Mouse (Mus musculus): ENCODE results near the gene Bex4.
"Not testable (repeated sequence)": the region's sequence is repeated elsewhere in the genome, so short reads cannot be mapped to it uniquely, and the experiment has no call there.

The Bex4 gene

DNA sequence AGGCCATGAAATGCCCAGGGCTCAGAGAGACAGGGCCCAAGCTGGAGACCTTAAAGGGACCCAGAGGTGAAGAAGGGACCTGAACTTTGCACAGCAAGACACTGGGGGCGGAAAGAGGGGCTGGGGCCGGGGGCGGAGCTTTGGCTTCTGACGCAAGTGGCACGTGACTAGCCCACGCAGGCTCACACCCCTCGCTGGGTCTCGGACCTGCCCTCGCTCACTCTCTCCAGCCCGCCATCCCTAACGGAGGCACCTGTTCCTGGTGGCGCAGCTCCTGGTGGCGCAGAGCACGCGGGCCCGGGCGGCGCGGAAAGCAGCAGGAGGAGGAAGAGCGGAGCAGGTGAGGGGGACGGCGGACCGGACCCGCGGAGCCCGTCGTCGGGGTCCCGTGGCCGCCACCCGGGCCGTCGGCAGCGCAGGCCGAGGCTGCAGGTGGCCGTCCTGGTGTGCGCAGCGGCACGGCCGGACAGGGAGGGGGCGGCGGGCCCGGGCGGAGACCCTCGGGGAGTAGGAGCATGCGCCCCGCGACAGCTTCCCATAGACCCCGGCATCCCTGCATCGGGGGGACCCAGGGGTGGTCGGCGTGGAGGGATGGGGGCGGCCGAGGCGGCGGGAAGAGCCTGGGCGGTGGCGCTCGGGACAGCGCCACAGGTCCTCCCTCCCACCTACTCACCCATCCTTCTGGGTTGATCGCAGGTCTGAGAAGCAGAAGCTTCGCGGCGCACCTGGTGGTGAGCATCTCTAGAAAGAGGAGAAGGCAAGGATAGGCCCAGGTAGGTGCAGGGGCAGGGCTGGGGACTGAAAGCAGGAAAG, at the start of gene Bex4:
TSS of gene Bex4 (plus strand) at position 170 of the 813 bp plus-strand sequence.
- not testable (repeated sequence) for DNase-seq (ENCODE audit: low spot score in 2 of 2)

DNA sequence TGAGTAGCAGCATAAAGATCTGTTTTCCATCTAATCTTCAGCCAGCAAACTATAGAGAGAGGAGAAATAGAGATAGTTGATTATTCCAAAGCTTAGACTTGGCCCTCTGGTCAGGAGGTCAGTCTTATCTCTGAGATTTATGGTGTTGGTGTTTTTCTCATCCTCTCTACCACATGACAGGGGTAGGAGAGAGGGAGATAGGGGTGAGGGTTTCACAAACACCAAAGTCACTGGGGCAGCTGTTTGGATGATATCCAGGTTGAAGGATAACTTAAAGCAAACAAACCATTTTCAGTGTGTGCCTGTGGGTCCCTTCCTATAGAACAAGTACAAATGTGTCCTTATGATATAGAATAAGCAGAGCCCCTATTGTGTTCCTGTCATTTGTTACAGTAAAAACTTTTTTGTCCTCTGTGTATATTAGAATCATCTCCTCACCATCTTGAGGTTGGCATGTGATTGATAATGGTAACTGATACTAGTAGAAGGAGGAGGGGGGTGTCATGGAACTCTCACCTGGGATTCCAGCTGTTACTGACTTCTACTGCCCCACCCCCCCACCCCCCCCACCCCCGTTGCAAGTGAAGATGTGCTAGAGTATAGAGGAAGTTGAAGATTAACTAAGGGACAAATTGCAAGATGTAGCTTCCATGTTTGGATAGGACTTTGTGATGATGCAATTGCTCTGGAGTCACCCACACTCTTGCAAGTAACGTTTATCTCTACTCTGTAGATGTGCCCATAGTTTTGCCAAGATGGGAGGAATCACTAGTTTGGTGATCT, 46.1 kb upstream of the Bex4 start:
- DNase-seq (ENCODE audit: low spot score in 2 of 2), result no peak

DNA sequence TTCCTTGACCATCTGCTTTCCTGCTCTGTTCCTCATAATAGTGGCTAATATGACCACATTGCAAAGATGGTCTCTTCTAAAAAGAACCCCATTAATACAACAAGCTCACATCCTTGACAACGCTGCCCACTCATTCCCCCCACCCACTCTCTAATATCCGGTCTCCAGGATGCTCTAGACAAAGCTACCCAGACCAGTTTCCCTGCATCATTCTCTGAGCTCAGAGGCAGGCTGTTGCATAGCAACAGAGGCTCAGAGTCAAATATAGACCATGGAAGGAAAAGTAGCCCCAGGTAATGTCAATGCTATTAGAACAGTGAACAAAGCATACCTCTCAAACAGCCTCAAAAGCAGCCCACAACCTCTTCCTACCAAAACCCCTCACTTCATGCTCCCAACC, 44.4 kb upstream of the Bex4 start:
- peak; percentile 31 to 47 for DNase-seq (ENCODE audit: low spot score in 2 of 2)

DNA sequence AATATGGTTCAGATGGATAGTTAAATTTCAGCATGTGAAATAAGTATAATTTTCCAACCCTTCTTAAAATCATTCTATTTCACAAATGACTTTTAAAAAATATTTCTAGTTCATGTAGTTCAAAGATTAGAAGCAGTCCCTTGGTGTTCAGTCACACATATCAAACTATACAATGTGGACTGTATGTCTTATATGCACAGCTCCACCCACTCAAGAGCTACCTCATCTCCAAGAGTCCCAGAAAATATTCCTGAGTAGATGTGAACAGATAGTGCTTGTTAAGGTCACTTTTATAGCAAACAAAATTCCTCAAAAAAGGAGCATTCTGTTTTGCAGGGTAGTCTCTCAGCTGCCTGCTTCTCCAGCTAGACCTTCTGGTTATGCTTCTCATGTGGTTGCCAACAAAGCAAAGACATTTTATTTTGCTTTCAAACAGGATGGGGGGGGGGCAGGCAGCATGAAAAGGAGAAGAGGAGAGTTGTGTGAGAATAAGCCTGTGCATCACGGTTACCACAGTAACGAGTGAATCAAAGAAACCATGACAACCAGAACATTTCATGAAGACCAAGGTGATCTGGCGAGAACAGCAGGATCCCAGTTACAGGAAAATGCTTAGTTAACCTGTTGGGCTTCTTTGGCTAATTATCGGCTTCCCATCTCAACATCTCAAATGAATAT, 34.6 kb upstream of the Bex4 start:
- DNase-seq (ENCODE audit: low spot score in 2 of 2), result peak; percentile 6 to 23

DNA sequence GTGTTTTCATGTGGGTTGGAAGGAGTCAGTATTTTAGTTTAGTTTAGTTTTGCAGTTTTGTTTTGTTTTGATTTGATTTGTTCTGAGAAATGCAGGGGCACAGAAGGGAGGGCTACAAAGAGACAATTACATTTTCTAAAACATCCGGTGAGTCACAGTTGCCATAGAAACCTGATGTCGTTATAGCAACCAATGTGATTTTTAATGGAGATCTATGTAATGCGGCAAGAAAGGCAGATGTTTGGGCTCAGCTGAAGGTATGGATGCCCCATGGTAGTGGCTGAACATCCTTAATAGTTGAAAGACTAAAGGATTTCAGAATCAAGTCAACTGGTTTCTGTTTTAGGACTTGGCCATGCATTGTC, 34.1 kb upstream of the Bex4 start:
- peak in 1 of 2 experiments; percentile 11 for DNase-seq (ENCODE audit: low spot score in 2 of 2)

DNA sequence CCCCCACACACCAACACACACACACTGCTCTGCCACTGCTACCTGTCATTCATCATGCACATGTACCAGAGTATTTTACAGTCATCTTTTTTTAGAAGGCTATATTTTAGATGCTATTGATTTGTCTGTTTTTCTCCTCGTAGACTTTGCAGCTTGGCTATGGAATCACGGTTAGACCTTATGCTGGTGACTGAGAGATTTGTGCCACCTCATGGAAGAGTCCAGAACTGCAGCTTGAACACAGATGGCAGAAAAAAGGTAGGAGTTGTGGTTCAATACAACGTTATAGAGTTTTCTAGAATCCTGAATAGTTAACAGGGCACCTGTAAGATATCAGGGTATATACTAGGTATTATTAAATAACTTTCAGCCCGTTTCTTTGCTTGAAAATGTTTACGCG, 30.9 kb upstream of the Bex4 start:
- peak; percentile 74 to 77 for DNase-seq (ENCODE audit: low spot score in 2 of 2)

DNA sequence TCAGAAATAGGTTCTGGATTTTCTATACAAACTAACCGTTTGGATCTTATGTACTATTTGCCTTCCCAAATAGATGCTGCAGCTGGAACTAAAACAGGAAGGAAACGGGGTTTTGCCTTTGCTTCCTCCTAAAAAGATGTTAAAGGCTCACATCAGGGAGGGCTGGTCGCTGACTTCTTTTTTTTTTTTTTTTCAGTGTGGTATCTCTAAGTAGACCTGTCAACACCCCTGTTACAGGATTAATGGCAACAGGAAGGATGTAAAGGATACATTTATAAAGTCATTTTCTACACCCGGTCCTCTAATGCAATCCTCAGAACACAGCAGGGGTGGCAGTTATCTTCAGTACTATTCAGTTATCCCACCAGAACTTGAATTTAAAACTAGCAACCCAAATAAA, 23.8 kb upstream of the Bex4 start:
- no peak for DNase-seq (ENCODE audit: low spot score in 2 of 2)

DNA sequence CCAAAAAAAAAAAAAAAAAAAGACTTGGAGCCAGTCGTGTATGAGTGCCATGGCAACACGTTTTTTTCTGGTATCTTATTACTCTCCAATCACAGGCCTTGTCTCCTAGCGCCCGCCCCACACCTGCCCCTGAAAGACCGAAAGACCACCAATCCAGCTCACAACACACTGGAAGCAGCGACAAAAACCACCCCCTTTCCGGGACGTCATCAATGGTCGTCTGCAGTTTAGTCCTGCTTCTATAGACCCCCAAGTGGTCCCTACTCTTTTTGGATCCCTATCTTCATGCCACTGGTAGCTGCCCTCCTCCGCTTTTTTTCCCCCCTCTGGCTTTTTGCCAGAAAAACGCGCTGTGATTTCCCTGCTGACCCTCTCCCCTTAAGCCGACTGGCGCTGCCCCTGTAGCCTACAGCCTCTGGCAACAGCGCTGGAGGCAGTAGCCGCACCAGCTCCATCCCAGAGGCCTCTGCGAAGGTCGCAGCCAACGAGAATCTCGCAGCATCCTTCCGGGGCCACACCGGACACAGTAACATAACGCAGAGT, 23.3 kb upstream of the Bex4 start:
- peak; percentile 66 to 75 for DNase-seq (ENCODE audit: low spot score in 2 of 2)

DNA sequence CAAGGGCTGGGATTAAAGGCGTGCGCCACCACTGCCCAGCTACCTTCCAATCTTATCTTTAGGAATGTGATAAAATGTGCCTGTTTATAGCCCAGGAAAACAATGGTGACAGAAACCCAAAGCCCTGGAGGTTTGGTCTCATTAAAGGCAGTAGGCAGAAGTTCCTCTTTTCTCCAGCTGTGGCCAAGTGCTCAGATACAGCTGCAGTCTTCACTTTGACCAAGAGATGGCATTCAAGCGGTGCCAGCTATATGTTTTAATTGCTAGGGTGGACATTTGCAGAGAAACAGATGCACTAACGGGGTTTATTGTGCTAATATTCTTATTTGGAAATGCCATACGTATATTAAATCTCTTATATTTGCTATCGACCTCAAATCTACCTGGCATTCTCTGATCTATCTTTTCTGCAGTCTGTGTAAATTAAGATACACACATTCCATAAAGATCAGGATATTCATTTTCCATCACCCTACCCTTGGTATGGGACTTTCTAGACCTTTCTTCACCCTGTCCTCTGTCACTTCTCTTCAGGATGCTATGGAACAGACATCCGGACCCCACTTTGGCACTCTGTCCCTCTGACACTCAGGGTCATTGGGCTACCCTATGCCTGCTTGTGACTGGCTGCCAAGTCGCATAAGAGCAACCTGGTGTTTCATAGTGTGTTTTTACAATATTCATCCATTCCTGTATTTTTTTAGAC, 11.6 kb upstream of the Bex4 start:
- no peak for DNase-seq (ENCODE audit: low spot score in 2 of 2)

DNA sequence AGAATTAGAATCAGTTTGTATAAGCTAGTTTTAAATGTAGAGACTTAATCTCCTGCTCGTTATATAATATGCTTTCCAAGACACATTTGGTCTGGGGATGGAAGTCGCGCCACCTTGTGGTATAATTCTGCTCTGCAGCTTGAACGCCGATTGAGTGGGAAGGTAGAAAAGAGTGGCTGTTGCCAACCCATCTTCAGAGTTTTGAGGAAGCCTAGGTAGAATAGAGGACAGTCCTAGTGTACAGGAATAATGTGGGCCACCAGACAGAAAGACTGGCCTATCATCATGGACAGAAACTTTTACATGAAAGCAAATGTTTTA, 11.1 kb upstream of the Bex4 start:
- peak; percentile 61 to 72 for DNase-seq (ENCODE audit: low spot score in 2 of 2)

DNA sequence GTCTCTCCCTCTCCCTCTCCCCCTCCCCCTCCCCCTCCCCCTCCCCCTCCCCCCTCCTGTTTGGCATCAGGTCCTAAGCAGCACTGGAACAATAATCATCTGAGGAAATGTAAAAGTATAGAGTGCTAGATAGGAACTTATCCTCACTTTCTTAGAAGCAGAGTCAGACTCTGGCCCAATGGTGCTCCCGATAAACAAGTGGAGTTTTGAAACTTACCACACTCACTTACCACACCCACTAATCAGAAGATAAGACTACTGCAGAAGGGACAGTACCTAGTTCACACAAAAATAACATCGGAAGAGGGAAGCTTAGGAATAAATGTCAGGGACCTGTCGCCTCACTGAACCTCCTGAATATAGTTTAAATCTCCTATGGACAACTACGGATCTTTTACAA, 3.2 kb upstream of the Bex4 start:
- no peak for DNase-seq (ENCODE audit: low spot score in 2 of 2)

DNA sequence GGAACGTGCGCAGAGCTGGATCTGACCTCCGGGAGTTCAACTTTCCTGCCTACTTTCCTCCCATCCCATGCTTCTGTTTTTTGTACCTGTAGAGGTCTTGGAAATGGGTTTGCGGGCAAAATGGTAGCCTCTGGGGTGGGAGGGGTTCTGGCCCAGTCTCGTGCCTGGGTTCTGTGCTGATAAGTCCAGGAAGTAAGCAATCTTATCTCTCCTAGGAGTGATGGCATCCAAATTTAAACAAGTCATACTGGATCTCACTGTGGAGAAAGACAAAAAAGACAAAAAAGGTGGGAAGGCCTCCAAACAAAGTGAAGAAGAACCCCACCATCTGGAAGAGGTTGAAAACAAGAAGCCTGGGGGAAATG, 826 bp downstream of the Bex4 start:
- not testable (repeated sequence) for DNase-seq (ENCODE audit: low spot score in 2 of 2)

DNA sequence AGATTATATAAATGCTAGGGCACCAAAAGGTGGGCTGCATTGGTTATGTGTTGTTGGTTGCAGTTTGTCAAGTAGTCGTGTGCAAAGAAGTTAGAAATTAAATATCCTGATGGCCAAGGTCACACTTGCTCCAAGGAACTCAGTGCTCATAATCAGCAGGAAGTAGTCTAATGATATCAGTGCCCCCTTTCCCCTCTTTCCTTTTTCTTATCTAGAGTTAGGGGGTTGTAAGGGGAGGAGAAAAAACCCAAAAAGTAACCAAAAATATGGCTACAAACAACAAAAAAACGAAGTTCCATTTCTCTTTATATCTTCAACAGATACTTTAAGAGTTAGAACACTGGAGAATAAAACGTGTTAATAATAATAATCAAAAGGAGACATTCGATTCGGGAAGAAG, 2.6 kb downstream of the Bex4 start:
- no peak for DNase-seq (ENCODE audit: low spot score in 2 of 2)

DNA sequence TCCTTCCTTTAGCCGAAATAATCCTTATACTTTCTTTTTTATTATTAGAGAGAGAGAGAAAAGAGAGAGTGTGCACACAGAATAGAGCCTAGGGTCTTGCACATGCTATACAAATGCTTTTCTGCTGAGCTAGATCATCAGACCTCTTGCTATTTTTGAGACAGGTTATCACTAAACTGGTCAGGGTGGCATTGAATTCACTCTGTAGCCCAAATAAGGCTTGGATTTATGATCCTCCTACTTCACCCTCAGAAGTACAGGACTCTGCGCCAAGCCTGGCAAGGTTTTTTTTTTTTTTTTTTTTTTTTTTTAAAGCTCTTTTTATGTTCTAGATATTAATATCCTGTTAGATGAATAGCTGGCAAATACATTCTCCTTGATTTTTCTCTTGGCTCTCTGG, 4.9 kb downstream of the Bex4 start:
- no peak for DNase-seq (ENCODE audit: low spot score in 2 of 2)

DNA sequence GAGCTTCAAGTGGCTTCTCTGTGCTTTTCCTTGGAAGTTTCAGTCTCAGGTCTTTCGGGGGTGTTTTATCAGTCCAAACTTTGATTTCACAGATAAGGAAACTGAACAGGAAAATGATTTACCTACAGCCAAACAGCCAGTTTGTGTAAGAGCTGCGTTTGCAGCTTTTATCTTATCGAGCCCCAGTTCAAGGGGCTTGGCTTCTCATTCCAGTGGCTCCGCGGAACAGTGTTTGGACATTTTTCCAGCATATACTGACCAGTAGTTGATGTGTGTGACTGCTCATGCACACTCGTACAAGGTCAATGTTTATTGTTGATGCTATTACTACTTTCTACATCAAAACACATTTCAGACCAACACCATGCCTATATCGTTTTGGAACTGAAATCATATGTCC, 5.4 kb downstream of the Bex4 start:
- DNase-seq (ENCODE audit: low spot score in 2 of 2), result no peak

DNA sequence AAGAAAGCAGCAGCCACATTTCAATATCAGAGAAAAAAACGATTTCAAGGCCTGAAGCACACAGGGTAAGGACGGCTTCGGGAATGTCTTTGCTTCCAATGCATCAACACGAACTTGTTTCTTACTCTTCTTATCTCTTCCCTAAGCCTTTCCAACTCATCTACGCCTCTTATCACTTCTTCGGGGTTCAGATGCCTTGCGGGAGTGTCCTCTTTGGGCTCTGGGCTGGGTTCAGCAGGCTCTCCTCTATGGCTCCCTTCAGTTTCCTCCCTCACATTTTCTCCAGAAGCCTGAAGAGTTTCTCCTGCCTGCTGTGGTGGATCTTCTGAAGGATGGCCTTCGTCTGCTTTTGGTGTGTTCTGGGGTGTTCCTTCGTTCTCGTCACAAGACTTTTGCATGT, 31.8 kb downstream of the Bex4 start:
- DNase-seq (ENCODE audit: low spot score in 2 of 2), result no peak

DNA sequence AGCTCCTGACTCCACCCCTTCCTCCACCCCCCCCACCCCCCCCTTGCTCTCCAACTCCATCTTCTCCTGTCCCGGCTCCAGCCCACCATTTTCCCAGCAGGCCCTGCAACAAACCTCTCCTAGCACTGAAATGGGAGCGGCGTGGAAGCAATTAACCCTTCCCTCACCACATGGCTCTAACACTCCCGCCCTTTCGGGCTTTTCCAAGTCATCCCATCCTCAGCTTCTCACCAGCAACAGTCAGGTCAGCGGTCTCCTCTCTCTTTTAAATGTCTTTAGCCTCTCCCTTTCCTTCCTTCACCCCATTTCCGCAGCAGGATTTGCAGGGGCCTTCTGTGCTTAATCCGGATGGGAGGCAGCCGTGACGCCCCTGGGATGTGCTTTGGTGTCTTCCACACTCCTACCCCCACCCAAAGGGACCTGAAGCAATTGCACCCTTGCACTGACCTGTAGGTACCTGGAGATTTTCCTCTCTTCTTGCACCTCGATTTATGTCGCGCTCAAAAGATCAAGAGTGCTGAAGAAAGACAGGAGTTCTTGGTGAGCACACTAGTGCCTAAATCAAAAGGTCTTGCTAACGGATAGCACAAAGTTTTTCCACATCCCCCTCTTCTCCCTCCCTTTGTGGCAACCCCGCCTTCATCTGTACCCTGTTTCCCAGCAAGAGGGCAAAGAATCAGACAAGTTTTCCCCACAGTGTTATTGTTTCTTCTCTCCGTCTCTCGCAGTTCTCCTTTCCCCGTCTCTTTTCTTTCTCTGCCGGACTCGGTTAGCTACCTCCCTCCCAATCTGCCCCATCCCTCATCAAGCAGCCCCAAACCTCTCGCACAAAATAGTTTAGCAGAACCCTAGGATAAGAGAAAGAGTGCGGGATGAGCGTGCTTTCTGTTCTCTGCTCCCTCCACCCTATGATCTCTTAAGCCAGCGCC, 32.7 kb downstream of the Bex4 start:
- peak; percentile 40 to 46 for DNase-seq (ENCODE audit: low spot score in 2 of 2)

DNA sequence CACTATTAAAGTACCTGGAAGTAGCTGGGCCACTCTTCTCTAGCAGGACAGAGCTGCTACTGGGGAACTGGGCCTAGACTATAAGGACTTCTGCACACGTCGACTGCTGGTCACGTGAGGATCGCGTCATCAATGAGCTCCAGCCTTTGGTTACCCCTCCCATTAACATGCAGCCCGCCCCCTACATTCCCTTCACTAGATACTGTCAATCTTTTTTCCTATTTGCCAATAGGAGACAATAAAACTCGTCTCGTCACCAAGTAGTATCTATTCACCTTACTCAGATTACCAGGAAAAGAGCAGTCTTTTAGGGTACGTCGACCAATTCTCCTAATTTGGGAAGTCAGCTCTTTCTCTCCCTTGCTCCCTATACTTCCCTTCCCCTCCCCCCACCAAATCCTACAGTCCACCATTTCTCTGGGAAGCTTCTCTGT, 33.3 kb downstream of the Bex4 start, which contains the start of gene Tceal8:
TSS of gene Tceal8 (minus strand) at position 225 of the 434 bp plus-strand sequence.
- DNase-seq (ENCODE audit: low spot score in 2 of 2), result peak; percentile 68 to 78

DNA sequence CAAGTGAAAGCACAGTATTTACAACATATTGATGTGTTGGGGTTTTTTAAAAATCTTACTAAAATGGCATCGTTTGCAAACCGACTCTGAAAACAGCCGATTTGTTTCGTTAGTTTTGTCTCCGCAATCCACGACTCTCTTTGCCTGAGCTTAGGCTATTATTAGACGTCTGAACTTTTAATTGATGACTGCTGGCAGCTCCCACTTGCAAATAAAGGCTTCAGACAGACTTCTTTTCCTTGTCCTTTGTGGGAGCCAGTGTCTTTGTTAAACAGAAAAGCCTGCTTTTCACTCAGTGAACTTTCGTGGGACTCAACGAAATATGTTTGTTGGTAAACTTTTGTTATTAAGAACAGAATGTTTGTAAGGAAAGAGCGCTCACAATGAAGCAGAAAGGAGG, 34.0 kb downstream of the Bex4 start:
- peak in 1 of 2 experiments; percentile 5 for DNase-seq (ENCODE audit: low spot score in 2 of 2)

DNA sequence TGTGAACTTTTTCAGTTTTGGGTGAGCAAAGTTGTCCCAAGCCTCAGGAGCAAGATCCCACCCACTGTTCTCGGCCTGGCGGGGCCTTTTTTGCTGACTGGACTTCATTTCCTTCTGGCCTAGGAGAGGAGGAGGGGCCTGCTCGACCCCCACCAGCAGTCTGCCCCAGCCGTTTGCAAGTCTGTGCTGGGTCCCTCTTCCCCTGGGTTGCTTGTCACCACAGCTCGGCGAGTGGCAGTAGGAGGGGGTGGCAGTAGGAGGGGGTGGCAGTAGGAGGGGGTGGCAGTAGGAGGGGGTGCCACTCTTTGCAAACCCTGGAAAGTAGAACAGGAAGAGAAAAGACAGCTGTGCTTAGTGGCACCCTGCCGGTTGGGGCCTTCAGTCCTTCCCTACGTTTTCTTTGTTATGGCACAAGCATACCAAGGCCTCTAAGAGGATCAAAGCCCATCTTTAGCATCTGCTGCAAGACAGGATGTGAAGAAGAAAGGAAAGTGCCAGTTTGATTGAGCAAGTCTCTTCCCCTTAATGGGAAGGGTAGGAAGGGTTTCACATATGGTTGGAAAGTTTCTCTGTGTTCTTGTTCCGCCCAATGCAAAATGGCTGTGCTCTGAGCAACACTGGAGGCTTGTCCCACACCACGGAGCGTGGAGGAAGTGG, 42.2 kb downstream of the Bex4 start:
- DNase-seq (ENCODE audit: low spot score in 2 of 2), result no peak
